Comparison of ENCODE assay signal across 8 mouse cellular contexts in the genomic region with DNA sequence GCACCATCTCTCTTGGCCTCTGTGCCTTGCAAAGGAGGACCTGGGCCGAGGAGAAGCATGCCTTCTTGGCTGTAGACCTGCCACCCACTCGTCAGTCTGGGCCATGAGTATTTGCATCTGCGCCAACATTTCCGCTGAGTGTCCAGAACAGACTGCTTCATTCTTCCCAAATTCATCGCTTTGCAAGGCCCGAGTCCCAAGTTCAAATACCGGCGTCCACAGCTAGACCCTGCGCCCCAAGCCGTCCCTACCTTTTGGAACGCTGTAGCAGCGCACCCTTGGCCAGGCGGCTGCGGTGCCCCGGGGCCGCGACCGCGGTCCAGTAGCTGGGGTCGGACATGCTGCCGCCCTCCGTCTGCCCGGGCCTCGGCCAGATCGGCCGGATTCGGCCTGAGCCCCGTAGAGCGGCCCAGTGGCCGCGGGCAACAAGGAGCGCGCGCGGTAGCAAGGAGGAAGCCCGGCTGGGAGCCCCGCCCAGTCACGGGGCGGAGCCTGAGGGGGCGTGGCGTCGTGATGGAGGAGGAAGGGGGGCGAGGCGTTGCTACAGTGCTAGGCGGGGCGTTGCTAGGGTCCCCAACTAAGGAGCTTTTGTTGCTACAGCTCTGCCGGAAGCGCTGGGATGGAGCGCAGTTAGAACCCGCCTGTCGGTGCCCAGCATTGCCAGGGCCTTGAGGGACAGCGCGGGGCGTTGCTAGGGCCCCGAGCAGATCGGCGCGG. TPM values are rescaled to one million over a fixed set of nuclear protein-coding genes. Genes with fewer than 3 reads are reported as not detected.
DNase-seq lines count a peak whose midpoint lies in the region; ATAC-seq and TF ChIP-seq lines count a peak whose summit lies in the region.

No protein-coding gene starts in this region.

- peak overlapping the region; percentile 71 to 75 for H3K4me3 ChIP-seq in ES-E14 (ENCODE audit: insufficient read depth in 1 of 2, low read depth in 1 of 2, low read length in 2 of 2, poor library complexity in 1 of 2, severe bottlenecking in 1 of 2)
- peak overlapping the region; percentile 61 for H3K4me3 ChIP-seq in forebrain, embryonic 16.5 days (replicated peaks; ENCODE audit: low read length)
- peak overlapping the region; percentile 86 for H3K4me3 ChIP-seq in lung, embryonic 15.5 days

- H3K4me2 ChIP-seq in forebrain, embryonic 16.5 days (ENCODE audit: low read length): peak overlapping the region; percentile 77
- H3K4me2 ChIP-seq in lung, embryonic 15.5 days: peak overlapping the region; percentile 93

- peaks cover 0 to 23% of the 10 kb centered on the region in 2 experiments; a peak in 2 of 4 replicates for H3K4me1 ChIP-seq in ES-E14 (ENCODE audit: control insufficient read depth in 2 of 2, insufficient read depth in 2 of 2, low read length in 2 of 2, poor library complexity in 1 of 2)
- peaks cover 27% of the 10 kb centered on the region for H3K4me1 ChIP-seq in forebrain, embryonic 16.5 days (replicated peaks; ENCODE audit: control insufficient read depth, insufficient read depth, low read length)
- peaks cover 56% of the 10 kb centered on the region for H3K4me1 ChIP-seq in lung, embryonic 15.5 days

- WGBS in forebrain, embryonic 16.5 days: 4% methylated on average over 57 of the region's 58 CpGs
- WGBS in lung, embryonic 15.5 days: 2% methylated on average over 58 of the region's 58 CpGs

- no peaks in the 10 kb centered on the region for H3K36me3 ChIP-seq in ES-E14 (ENCODE audit: control insufficient read depth, insufficient read depth, low read length, poor library complexity, severe bottlenecking)
- peaks cover 4% of the 10 kb centered on the region; the same call in 1 of the 2 replicates for H3K36me3 ChIP-seq in forebrain, embryonic 16.5 days (ENCODE audit: control insufficient read depth, insufficient read depth)
- H3K36me3 ChIP-seq in lung, embryonic 15.5 days: peaks cover 12% of the 10 kb centered on the region

- peak; percentile 94 for DNase-seq in ES-E14 (ENCODE audit: low read depth, low spot score)
- peak; percentile 89 for DNase-seq in cerebellum, adult 11-12 months
- peak; percentile 98 for DNase-seq in heart, postnatal 4 days
- DNase-seq in layer of hippocampus, adult 8-10 months (ENCODE audit: low spot score in 2 of 2): peak; percentile 95 to 97
- DNase-seq in ovary, adult 18-20 months (ENCODE audit: low spot score): peak; percentile 96
- DNase-seq in thymus, postnatal 0 days (ENCODE audit: low spot score): peak; percentile 98

- peak overlapping the region; percentile 54; the same call in 1 of the 2 replicates for H3K27ac ChIP-seq in ES-E14 (ENCODE audit: insufficient read depth, low read depth, low read length, poor library complexity, severe bottlenecking)
- H3K27ac ChIP-seq in forebrain, embryonic 16.5 days (ENCODE audit: low read length): peak overlapping the region; percentile 91
- H3K27ac ChIP-seq in lung, embryonic 15.5 days: peak overlapping the region; percentile 90

- H3K9ac ChIP-seq in ES-E14 (ENCODE audit: insufficient read depth, low read depth, low read length, poor library complexity, severe bottlenecking): peak overlapping the region; percentile 78
- peak overlapping the region; percentile 81 for H3K9ac ChIP-seq in forebrain, embryonic 16.5 days (replicated peaks; ENCODE audit: low read depth, low read length)
- H3K9ac ChIP-seq in lung, embryonic 15.5 days: peak overlapping the region; percentile 98

- ATAC-seq in forebrain, embryonic 16.5 days: peak; percentile 85
- ATAC-seq in lung, embryonic 15.5 days (ENCODE audit: borderline replicate concordance, extremely low read depth, low FRiP score, low TSS enrichment): peak; percentile 80

- no peaks in the 10 kb centered on the region for H3K27me3 ChIP-seq in forebrain, embryonic 16.5 days (replicated peaks; ENCODE audit: control insufficient read depth, insufficient read depth, low read length)
- peaks cover 18% of the 10 kb centered on the region; the same call in 1 of the 2 replicates for H3K27me3 ChIP-seq in lung, embryonic 15.5 days

- H3K9me3 ChIP-seq in ES-E14 (ENCODE audit: control insufficient read depth, insufficient read depth, low read depth, low read length): no peaks in the 10 kb centered on the region
- no peaks in the 10 kb centered on the region for H3K9me3 ChIP-seq in forebrain, embryonic 16.5 days (ENCODE audit: control insufficient read depth, low read length)
- no peaks in the 10 kb centered on the region for H3K9me3 ChIP-seq in lung, embryonic 15.5 days

- in situ Hi-C loops in ES-E14 (cut with MboI; ENCODE audit: low sequenced_read_pairs in 2 of 2, unreplicated experiment in 2 of 2): no loop called here

TF ChIP-seq in ES-E14, 5 proteins besides CTCF, POLR2A, EP300 and RAD21:
- TF ChIP-seq HCFC1 (IDR thresholded peaks at IDR 0.05; ENCODE audit: borderline replicate concordance, insufficient read depth, low read length) (no peak), ZNF384 (IDR thresholded peaks at IDR 0.05; ENCODE audit: low read depth, low read length) (no peak), CHD2 (IDR thresholded peaks at IDR 0.05; ENCODE audit: low read depth, low read length) (no peak), MAFK (IDR thresholded peaks at IDR 0.05; ENCODE audit: insufficient read depth, low read depth, low read length) (no peak), ZC3H11A (IDR thresholded peaks at IDR 0.05; ENCODE audit: borderline replicate concordance, low read depth, low read length) (no peak)

RNA-seq across cellular contexts. Expression of a gene that starts 12.7 kb away (rescaled TPM):
- 7.8 and 11.5 TPM in 2 replicates for total RNA-seq in ES-E14 (2012; rRNA removed)
- polyA plus RNA-seq in forebrain, embryonic 16.5 days (2015; fragmentation: Nextera tagmentation; extraction: Ambion mirVana): 22.5 and 30.8 TPM in 2 replicates
- 1 to 10 TPM; 8.4 to 8.9 TPM for total RNA-seq in heart, postnatal 4 days (2021)
- 100 to 1,000 TPM; 340 to 427 (median 396) TPM for total RNA-seq in layer of hippocampus, adult 8-10 months (2022)
- polyA plus RNA-seq in lung, embryonic 15.5 days (2015; fragmentation: Nextera tagmentation; extraction: Ambion mirVana): 13.6 and 15.8 TPM in 2 replicates
- 37.2 and 37.3 TPM in 2 replicates for polyA plus RNA-seq in thymus, postnatal 0 days (2015; fragmentation: Nextera tagmentation; extraction: Ambion mirVana)

RNA-seq across cellular contexts. Expression of a gene that starts 15.6 kb away (rescaled TPM):
- total RNA-seq in ES-E14 (2012; rRNA removed): 52.7 and 71.0 TPM in 2 replicates
- polyA plus RNA-seq in forebrain, embryonic 16.5 days (2015; fragmentation: Nextera tagmentation; extraction: Ambion mirVana): 145 and 149 TPM in 2 replicates
- total RNA-seq in heart, postnatal 4 days (2021): 10 to 100 TPM; 36.0 to 39.2 TPM
- 100 to 1,000 TPM; 145 to 157 (median 153) TPM for total RNA-seq in layer of hippocampus, adult 8-10 months (2022)
- polyA plus RNA-seq in lung, embryonic 15.5 days (2015; fragmentation: Nextera tagmentation; extraction: Ambion mirVana): 56.1 and 56.8 TPM in 2 replicates
- polyA plus RNA-seq in thymus, postnatal 0 days (2015; fragmentation: Nextera tagmentation; extraction: Ambion mirVana): 35.1 and 38.6 TPM in 2 replicates

RNA-seq across cellular contexts. Expression of a gene that starts 16.1 kb away (rescaled TPM):
- total RNA-seq in ES-E14 (2012; rRNA removed): 0.69 and 1.2 TPM in 2 replicates
- polyA plus RNA-seq in forebrain, embryonic 16.5 days (2015; fragmentation: Nextera tagmentation; extraction: Ambion mirVana): 0.08 and 0.09 TPM in 2 replicates
- under 1 TPM in 1 of 2 experiments, not detected in 1; 0.12 TPM for total RNA-seq in heart, postnatal 4 days (2021)
- total RNA-seq in layer of hippocampus, adult 8-10 months (2022): 1 to 10 TPM in 1 of 4 experiments, under 1 TPM in 3; 0.83 to 1.1 (median 0.85) TPM
- 0.16 and 0.27 TPM in 2 replicates for polyA plus RNA-seq in lung, embryonic 15.5 days (2015; fragmentation: Nextera tagmentation; extraction: Ambion mirVana)
- polyA plus RNA-seq in thymus, postnatal 0 days (2015; fragmentation: Nextera tagmentation; extraction: Ambion mirVana): 16.2 TPM in 2 replicates

RNA-seq across cellular contexts. Expression of a gene that starts 31.4 kb away (rescaled TPM):
- 49.9 and 58.2 TPM in 2 replicates for total RNA-seq in ES-E14 (2012; rRNA removed)
- polyA plus RNA-seq in forebrain, embryonic 16.5 days (2015; fragmentation: Nextera tagmentation; extraction: Ambion mirVana): 49.3 and 49.8 TPM in 2 replicates
- 10 to 100 TPM; 35.8 to 37.9 TPM for total RNA-seq in heart, postnatal 4 days (2021)
- total RNA-seq in layer of hippocampus, adult 8-10 months (2022): 10 to 100 TPM; 30.3 to 38.5 (median 31.7) TPM
- polyA plus RNA-seq in lung, embryonic 15.5 days (2015; fragmentation: Nextera tagmentation; extraction: Ambion mirVana): 35.4 and 36.2 TPM in 2 replicates
- 54.3 and 54.4 TPM in 2 replicates for polyA plus RNA-seq in thymus, postnatal 0 days (2015; fragmentation: Nextera tagmentation; extraction: Ambion mirVana)

RNA-seq across cellular contexts. Expression of a gene that starts 37.7 kb away (rescaled TPM):
- total RNA-seq in ES-E14 (2012; rRNA removed): 4.3 and 5.2 TPM in 2 replicates
- 350 and 395 TPM in 2 replicates for polyA plus RNA-seq in forebrain, embryonic 16.5 days (2015; fragmentation: Nextera tagmentation; extraction: Ambion mirVana)
- 10 to 100 TPM; 27.3 to 28.7 TPM for total RNA-seq in heart, postnatal 4 days (2021)
- total RNA-seq in layer of hippocampus, adult 8-10 months (2022): 100 to 1,000 TPM; 732 to 771 (median 756) TPM
- polyA plus RNA-seq in lung, embryonic 15.5 days (2015; fragmentation: Nextera tagmentation; extraction: Ambion mirVana): 12.8 and 12.9 TPM in 2 replicates
- polyA plus RNA-seq in thymus, postnatal 0 days (2015; fragmentation: Nextera tagmentation; extraction: Ambion mirVana): 7.0 and 8.0 TPM in 2 replicates

Comparison
In these comparisons a context has a peak if more than half of its experiments do, and no peak if none do; other contexts are left out.
1. Peak in every context shown above with its lines: DNase-seq, ATAC-seq, H3K4me3 ChIP-seq and H3K27ac ChIP-seq.
2. RNA of a gene that starts 12.7 kb away (total RNA-seq): 340 to 427 TPM in layer of hippocampus, adult 8-10 months; 8.4 to 8.9 TPM in heart, postnatal 4 days and 7.8 to 11.5 TPM in ES-E14; every median in the first group is over 10 times any median in the second.